Mouse (Mus musculus) kidney, adult 18-20 months (tissue): ENCODE measurements at regions not wholly inside any gene's neighbourhood (a gene's known extent, or its start where the extent isn't known, plus 50 kb on each side); places are given as distances from the start of the nearest gene placed in this dataset.

Experiments
- DNase-seq: peaks from one replicate; pipeline ENCODE4 v3.0.0; 2021

DNA sequence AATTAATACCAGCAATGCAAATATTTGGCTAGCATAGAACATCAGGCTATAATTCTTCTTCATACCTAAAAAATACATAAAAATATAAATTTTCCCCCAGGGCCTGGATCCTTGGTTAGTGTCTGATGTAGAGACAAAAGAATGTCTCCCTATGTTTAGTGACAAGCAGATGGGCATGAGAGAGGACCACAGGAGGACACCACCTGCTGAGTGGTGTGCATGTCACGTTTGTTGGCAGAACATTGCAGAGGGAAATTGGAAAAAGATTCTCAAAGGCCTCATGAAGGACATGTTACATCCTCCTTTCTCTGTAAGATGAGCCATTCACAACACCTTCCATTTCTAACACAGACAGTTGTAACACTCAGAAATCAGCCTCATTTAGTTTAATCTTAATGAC lies 206.3 kb downstream of the Hhipl2 start:
- no peak for DNase-seq

- DNase-seq = no peak
Measured at GRCm38 (mm10) chr1:183633810-183634209, 215.8 kb downstream of the Hhipl2 start.

GRCm38 (mm10) chr1:183634836-183635235 lies 216.8 kb downstream of the Hhipl2 start:
- no peak for DNase-seq

GRCm38 (mm10) chr1:183637214-183637613 lies 219.2 kb downstream of the Hhipl2 start:
- DNase-seq = no peak

GRCm38 (mm10) chr1:183639332-183639731 lies 221.3 kb downstream of the Hhipl2 start:
- no peak for DNase-seq

DNA sequence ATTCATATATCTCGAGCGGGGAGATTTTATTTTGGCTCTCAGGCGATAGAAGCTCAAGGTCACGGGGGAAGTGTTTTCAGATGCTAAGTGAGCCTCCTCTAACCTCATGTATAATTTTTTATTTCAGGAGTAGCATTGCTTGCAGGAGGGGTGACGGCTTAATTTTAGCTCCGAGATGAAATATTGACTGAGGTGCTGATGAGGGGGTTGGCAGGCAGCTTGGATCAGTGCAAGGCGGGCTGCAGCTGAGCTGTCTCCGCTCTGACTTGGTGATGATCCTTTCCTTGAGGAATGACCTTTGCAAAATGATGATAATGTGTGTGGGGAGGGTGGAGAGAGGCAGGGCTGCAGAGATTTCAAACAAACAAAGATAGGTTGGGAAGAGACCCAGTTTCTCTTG lies 222.6 kb downstream of the Hhipl2 start:
- no peak for DNase-seq

GRCm38 (mm10) chr1:183644001-183644400 lies 226.0 kb downstream of the Hhipl2 start:
- no peak for DNase-seq

GRCm38 (mm10) chr1:183653878-183654277 lies 235.9 kb downstream of the Hhipl2 start:
- no peak for DNase-seq

DNA sequence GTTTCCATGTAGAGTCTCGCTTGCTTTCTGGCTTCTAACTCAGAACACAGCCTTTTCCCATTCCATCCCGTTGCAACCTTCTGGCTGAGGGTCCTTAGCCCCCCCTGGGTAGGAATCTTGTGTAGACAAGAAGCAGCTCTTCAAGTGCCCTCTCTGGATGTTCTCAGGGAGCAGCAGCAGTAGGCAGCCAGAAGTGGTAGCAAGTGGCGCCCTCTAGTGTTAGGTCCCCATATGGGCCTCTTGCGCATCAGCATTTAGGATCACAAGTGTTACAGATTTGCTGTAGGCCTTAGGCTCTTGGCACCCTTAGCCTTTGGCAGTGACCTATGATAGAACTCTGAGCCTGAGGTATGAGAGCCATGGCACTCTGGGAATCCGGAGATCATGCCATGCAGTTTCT lies 239.0 kb downstream of the Hhipl2 start:
- peak; percentile 53 for DNase-seq

DNA sequence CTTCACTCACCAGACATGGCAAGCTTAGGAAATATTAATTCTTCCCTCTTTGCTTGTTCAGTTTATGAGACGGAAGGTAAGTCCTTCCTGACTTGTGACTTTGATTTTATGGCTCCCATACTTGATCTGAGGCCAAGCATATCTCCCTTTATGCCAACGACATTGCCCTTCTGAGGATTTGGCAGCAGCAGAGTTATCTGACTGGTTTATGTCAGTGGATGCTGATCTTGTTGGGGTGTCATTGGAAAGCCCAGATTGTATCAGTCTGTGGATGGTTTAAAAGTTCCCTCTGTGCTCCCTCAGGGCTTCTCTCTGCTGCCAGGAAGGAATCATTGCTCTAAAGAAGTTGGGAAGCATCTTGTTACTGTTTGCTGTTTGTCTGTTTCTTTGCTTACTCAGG lies 242.5 kb downstream of the Hhipl2 start:
- DNase-seq = no peak

DNA sequence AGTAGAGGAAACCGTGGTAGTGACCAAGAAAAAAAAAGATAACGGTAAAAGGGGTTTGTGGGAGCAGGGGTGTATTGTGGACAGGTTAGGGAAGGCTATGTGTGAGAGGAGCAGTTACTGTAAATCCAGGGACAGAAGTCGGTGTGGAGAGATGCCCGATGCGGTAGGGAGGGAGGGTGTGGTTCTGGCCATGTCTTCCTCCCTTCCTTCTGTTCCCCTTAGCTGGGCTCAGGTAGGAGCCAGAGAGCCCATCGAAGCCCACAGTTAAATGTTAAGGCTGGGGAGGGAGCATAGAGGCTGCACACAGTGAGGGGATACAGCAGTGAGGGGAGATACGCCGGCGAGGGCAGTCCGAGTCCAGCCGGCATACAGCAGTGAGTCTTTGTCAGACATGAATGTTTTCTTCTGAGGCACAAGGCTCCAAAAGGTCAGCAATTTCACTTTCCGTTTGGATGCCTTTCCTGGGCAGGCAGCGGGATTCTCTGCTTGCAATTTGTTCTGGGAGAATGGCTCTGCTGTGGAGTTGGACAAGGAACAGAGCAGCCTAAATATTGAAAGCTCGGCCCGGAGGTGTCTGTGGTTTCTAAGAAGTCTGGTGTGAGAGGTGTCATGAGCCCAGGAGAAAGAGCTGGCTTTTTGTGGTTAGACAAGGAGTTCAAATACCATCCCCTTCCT lies 244.5 kb downstream of the Hhipl2 start:
- DNase-seq = no peak

- DNase-seq = no peak
Measured at GRCm38 (mm10) chr1:183669271-183669670, 251.3 kb downstream of the Hhipl2 start.

DNA sequence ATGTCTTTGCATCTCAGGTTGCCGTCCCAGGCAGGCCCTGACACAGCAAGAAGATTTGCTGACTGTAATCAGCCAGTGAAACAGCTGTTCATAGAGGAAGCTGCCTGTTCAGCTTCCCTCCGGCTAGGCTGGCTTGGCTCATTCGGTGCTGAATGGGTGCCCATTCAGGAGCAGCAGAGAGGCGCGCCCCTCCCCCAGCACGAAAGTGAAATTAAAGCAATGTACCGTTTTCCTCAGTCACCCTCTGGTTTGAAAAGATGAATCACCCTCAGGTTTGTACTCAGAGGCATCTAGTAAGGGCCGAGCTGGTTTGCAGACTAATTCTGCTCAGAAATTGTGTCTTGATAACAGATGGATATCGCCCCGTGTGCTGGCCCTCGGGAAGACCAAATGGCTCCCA lies 251.7 kb downstream of the Hhipl2 start:
- DNase-seq = no peak

DNA sequence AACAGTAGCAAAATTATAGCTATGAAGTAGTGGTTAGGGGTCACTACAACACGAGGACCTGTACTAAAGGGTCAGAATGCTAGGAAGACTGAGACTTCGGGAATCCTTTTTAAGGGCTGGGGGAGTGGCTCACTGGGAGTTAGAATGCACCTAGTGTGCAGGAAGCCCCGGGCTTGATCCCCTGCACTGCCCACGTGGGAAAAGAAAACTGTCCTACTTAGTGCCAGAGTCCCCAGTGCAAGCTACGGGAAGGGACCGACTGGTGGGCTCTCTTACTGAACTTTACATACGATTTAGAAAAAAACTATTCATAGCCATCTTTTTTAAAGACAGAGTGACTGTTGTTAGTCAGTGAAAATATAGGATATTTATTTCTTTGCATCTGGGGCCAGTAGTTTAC lies 252.5 kb downstream of the Hhipl2 start:
- DNase-seq = no peak

GRCm38 (mm10) chr1:183671541-183671940 lies 253.5 kb downstream of the Hhipl2 start:
- no peak for DNase-seq

GRCm38 (mm10) chr1:183672521-183672920 lies 254.5 kb downstream of the Hhipl2 start:
- DNase-seq = no peak

GRCm38 (mm10) chr1:183677585-183677984 lies 259.6 kb downstream of the Hhipl2 start:
- no peak for DNase-seq

DNA sequence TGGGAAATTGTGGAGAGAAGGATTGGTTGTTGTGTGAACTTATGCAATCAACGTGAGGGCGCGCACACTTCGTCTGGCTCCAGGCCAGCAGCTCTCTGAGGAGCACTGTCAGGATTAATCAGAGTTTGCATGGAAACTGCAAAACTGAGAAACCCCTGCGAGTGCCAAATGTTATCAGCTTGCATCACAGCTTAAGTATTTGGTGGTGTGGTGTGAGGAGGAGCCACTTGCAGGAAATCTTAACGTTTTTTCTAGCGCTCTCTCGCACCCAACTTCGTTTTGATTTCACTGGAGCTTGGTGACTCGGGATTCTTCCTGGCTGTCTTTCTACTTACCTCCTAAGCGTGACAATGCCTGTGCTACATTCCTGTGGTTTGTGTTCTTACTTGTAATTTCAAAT lies 261.9 kb downstream of the Hhipl2 start:
- DNase-seq = no peak

GRCm38 (mm10) chr1:183686056-183686455 lies 268.0 kb downstream of the Hhipl2 start:
- no peak for DNase-seq

DNA sequence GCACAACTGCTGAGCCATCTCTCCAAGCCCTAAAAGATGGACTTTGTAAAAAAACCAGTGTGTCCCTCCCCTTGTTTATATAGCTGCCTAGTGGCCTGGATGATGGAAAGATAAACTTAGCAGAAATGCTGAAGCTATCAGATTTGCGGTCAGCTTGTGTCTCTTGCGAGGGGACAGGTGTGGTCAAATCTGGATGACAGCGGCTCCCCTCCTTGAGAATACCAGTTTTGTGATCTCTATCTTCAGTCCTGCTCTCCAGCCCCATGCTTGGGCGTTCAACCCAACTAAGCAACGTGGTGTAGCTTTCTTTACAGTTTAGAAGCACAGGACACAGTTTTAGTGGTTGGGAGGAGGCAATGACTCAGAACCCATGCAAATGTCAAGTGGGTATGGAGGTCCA lies 274.7 kb downstream of the Hhipl2 start:
- no peak for DNase-seq

DNA sequence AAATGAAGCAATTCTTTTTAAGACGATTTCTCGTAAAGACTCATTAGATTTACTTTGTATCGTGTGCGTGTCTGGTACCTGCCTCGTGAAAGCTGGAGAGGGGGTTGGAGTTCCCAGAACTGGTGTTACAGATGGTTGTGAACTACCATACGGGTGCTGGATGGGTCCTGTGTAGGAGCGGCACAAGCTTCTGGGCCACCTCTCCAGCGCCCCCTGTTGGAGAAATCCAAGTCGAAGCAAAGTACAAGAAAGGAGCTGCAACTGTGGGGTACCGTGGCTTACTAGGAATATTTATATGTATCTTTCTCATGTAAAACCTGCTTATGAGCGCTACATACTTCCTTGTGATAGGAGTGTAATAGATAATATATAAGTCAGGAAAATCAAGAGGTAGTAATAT lies 281.3 kb downstream of the Hhipl2 start:
- DNase-seq = no peak

- no peak for DNase-seq
Measured at GRCm38 (mm10) chr1:183702888-183703287, 284.9 kb downstream of the Hhipl2 start.

GRCm38 (mm10) chr1:183712895-183713294 lies 294.9 kb downstream of the Hhipl2 start:
- DNase-seq = no peak

GRCm38 (mm10) chr1:183717060-183717459 lies 296.0 kb upstream of the Dusp10 start:
- DNase-seq = no peak

- no peak for DNase-seq
Measured at GRCm38 (mm10) chr1:183749126-183749525, 264.0 kb upstream of the Dusp10 start.
